Mouse (Mus musculus): ENCODE measurements at regions not wholly inside any gene's neighbourhood (a gene's known extent, or its start where the extent isn't known, plus 50 kb on each side); places are given as distances from the start of the nearest gene placed in this dataset.
A peak's percentile ranks its signal among the peaks of the same experiment; 100 is the strongest.

GRCm38 (mm10) chr3:21938071-21938848, 138.2 kb upstream of the Tbl1xr1 start:
- Histone ChIP-seq H3K9me3 (replicated peaks; ENCODE audit: control insufficient read depth, low read length) (no peaks in the 10 kb centered on the region), H3K36me3 (ENCODE audit: control insufficient read depth, insufficient read depth, low read length) (no peaks in the 10 kb centered on the region), H3K4me1 (ENCODE audit: control insufficient read depth, insufficient read depth, low read length) (peaks cover 22% of the 10 kb centered on the region), H3K4me2 (ENCODE audit: low read depth, low read length) (no peak overlapping the region), H3K27me3 (ENCODE audit: control insufficient read depth, insufficient read depth, low read length) (no peaks in the 10 kb centered on the region), H3K9ac (ENCODE audit: low read length) (no peak overlapping the region), H3K27ac (ENCODE audit: low read length) (peak overlapping the region; percentile 83), H3K4me3 (replicated peaks; ENCODE audit: low read length) (no peak overlapping the region)
- 54% methylated on average over 11 of the region's 11 CpGs for WGBS
- no peak for ATAC-seq (ENCODE audit: insufficient read depth, low FRiP score)

GRCm38 (mm10) chr3:21939738-21940137, 136.7 kb upstream of the Tbl1xr1 start:
- no peaks in the 10 kb centered on the region for H3K9me3 ChIP-seq (replicated peaks; ENCODE audit: control insufficient read depth, low read length)

GRCm38 (mm10) chr3:21941596-21941995, 134.9 kb upstream of the Tbl1xr1 start:
- no peak for ATAC-seq (ENCODE audit: insufficient read depth, low FRiP score)
- H3K4me3 ChIP-seq (replicated peaks; ENCODE audit: low read length): no peak overlapping the region
- WGBS: 77% methylated on average over 2 of the region's 2 CpGs
- H3K4me1 ChIP-seq (ENCODE audit: control insufficient read depth, insufficient read depth, low read length): peaks cover 3% of the 10 kb centered on the region
- no peaks in the 10 kb centered on the region for H3K9me3 ChIP-seq (replicated peaks; ENCODE audit: control insufficient read depth, low read length)
- H3K4me2 ChIP-seq (ENCODE audit: low read depth, low read length): no peak overlapping the region
- no peaks in the 10 kb centered on the region for H3K36me3 ChIP-seq (ENCODE audit: control insufficient read depth, insufficient read depth, low read length)
- no peak overlapping the region for H3K27ac ChIP-seq (ENCODE audit: low read length)
- H3K9ac ChIP-seq (ENCODE audit: low read length): no peak overlapping the region
- H3K27me3 ChIP-seq (ENCODE audit: control insufficient read depth, insufficient read depth, low read length): no peaks in the 10 kb centered on the region

More at GRCm38 (mm10) chr3:21939738-21940137, 136.7 kb upstream of the Tbl1xr1 start:
- no peak for ATAC-seq (ENCODE audit: insufficient read depth, low FRiP score)
- Histone ChIP-seq H3K27ac (ENCODE audit: low read length) (no peak overlapping the region), H3K9ac (ENCODE audit: low read length) (no peak overlapping the region), H3K4me1 (ENCODE audit: control insufficient read depth, insufficient read depth, low read length) (peaks cover 16% of the 10 kb centered on the region), H3K27me3 (ENCODE audit: control insufficient read depth, insufficient read depth, low read length) (no peaks in the 10 kb centered on the region), H3K36me3 (ENCODE audit: control insufficient read depth, insufficient read depth, low read length) (no peaks in the 10 kb centered on the region), H3K4me3 (replicated peaks; ENCODE audit: low read length) (no peak overlapping the region), H3K4me2 (ENCODE audit: low read depth, low read length) (no peak overlapping the region)
- WGBS: 86% methylated on average over 6 of the region's 6 CpGs

- no peaks in the 10 kb centered on the region for H3K36me3 ChIP-seq (ENCODE audit: control insufficient read depth, insufficient read depth, low read length)
- no peak overlapping the region for H3K4me2 ChIP-seq (ENCODE audit: low read depth, low read length)
- H3K27me3 ChIP-seq (ENCODE audit: control insufficient read depth, insufficient read depth, low read length): no peaks in the 10 kb centered on the region
- H3K9me3 ChIP-seq (replicated peaks; ENCODE audit: control insufficient read depth, low read length): no peaks in the 10 kb centered on the region
- no peak overlapping the region for H3K27ac ChIP-seq (ENCODE audit: low read length)
- no peaks in the 10 kb centered on the region for H3K4me1 ChIP-seq (ENCODE audit: control insufficient read depth, insufficient read depth, low read length)
- 88% methylated on average over 1 of the region's 1 CpGs for WGBS
- no peak for ATAC-seq (ENCODE audit: insufficient read depth, low FRiP score)
- H3K4me3 ChIP-seq (replicated peaks; ENCODE audit: low read length): no peak overlapping the region
- H3K9ac ChIP-seq (ENCODE audit: low read length): no peak overlapping the region
Observed at GRCm38 (mm10) chr3:21942912-21943311, 133.5 kb upstream of the Tbl1xr1 start.

GRCm38 (mm10) chr3:21945775-21946174, 130.7 kb upstream of the Tbl1xr1 start:
- Histone ChIP-seq H3K4me3 (replicated peaks; ENCODE audit: low read length) (no peak overlapping the region), H3K9me3 (replicated peaks; ENCODE audit: control insufficient read depth, low read length) (no peaks in the 10 kb centered on the region), H3K36me3 (ENCODE audit: control insufficient read depth, insufficient read depth, low read length) (no peaks in the 10 kb centered on the region), H3K9ac (ENCODE audit: low read length) (no peak overlapping the region), H3K4me2 (ENCODE audit: low read depth, low read length) (no peak overlapping the region), H3K27me3 (ENCODE audit: control insufficient read depth, insufficient read depth, low read length) (no peaks in the 10 kb centered on the region), H3K4me1 (ENCODE audit: control insufficient read depth, insufficient read depth, low read length) (no peaks in the 10 kb centered on the region), H3K27ac (ENCODE audit: low read length) (no peak overlapping the region)
- WGBS: 34% methylated on average over 4 of the region's 4 CpGs
- ATAC-seq (ENCODE audit: insufficient read depth, low FRiP score): no peak

- no peak for ATAC-seq (ENCODE audit: insufficient read depth, low FRiP score)
- H3K27ac ChIP-seq (ENCODE audit: low read length): no peak overlapping the region
- no peak overlapping the region for H3K4me2 ChIP-seq (ENCODE audit: low read depth, low read length)
- 0 out of 2 replicates have a peak, but pooled peaks cover 2% of the 10 kb centered on the region for H3K4me1 ChIP-seq (ENCODE audit: control insufficient read depth, insufficient read depth, low read length)
- H3K36me3 ChIP-seq (ENCODE audit: control insufficient read depth, insufficient read depth, low read length): no peaks in the 10 kb centered on the region
- no peak overlapping the region for H3K4me3 ChIP-seq (replicated peaks; ENCODE audit: low read length)
- no peaks in the 10 kb centered on the region for H3K9me3 ChIP-seq (replicated peaks; ENCODE audit: control insufficient read depth, low read length)
- 45% methylated on average over 3 of the region's 3 CpGs for WGBS
- H3K27me3 ChIP-seq (ENCODE audit: control insufficient read depth, insufficient read depth, low read length): no peaks in the 10 kb centered on the region
- no peak overlapping the region for H3K9ac ChIP-seq (ENCODE audit: low read length)
Observed at GRCm38 (mm10) chr3:21947320-21948073, 129.0 kb upstream of the Tbl1xr1 start.

- no peak overlapping the region for H3K4me3 ChIP-seq (replicated peaks; ENCODE audit: low read length)
- H3K27me3 ChIP-seq (ENCODE audit: control insufficient read depth, insufficient read depth, low read length): no peaks in the 10 kb centered on the region
- no peaks in the 10 kb centered on the region for H3K9me3 ChIP-seq (replicated peaks; ENCODE audit: control insufficient read depth, low read length)
- WGBS: 80% methylated on average over 4 of the region's 4 CpGs
- peaks cover 9% of the 10 kb centered on the region for H3K4me1 ChIP-seq (ENCODE audit: control insufficient read depth, insufficient read depth, low read length)
- ATAC-seq (ENCODE audit: insufficient read depth, low FRiP score): no peak
- no peaks in the 10 kb centered on the region for H3K36me3 ChIP-seq (ENCODE audit: control insufficient read depth, insufficient read depth, low read length)
- H3K27ac ChIP-seq (ENCODE audit: low read length): no peak overlapping the region
- no peak overlapping the region for H3K9ac ChIP-seq (ENCODE audit: low read length)
- no peak overlapping the region for H3K4me2 ChIP-seq (ENCODE audit: low read depth, low read length)
Observed at GRCm38 (mm10) chr3:21948074-21948659, 128.3 kb upstream of the Tbl1xr1 start.

GRCm38 (mm10) chr3:21949459-21949858, 127.0 kb upstream of the Tbl1xr1 start:
- H3K9me3 ChIP-seq (replicated peaks; ENCODE audit: control insufficient read depth, low read length): no peaks in the 10 kb centered on the region
- no peak overlapping the region for H3K9ac ChIP-seq (ENCODE audit: low read length)
- no peak overlapping the region for H3K27ac ChIP-seq (ENCODE audit: low read length)
- no peaks in the 10 kb centered on the region for H3K27me3 ChIP-seq (ENCODE audit: control insufficient read depth, insufficient read depth, low read length)
- ATAC-seq (ENCODE audit: insufficient read depth, low FRiP score): no peak
- no peak overlapping the region for H3K4me3 ChIP-seq (replicated peaks; ENCODE audit: low read length)
- H3K36me3 ChIP-seq (ENCODE audit: control insufficient read depth, insufficient read depth, low read length): no peaks in the 10 kb centered on the region
- H3K4me1 ChIP-seq (ENCODE audit: control insufficient read depth, insufficient read depth, low read length): peaks cover 10% of the 10 kb centered on the region
- H3K4me2 ChIP-seq (ENCODE audit: low read depth, low read length): no peak overlapping the region
- WGBS: 78% methylated on average over 2 of the region's 2 CpGs

GRCm38 (mm10) chr3:21950571-21950970, 125.9 kb upstream of the Tbl1xr1 start:
- 55% methylated on average over 5 of the region's 5 CpGs for WGBS
- Histone ChIP-seq H3K4me2 (ENCODE audit: low read depth, low read length) (no peak overlapping the region), H3K27ac (ENCODE audit: low read length) (no peak overlapping the region), H3K27me3 (ENCODE audit: control insufficient read depth, insufficient read depth, low read length) (no peaks in the 10 kb centered on the region), H3K9me3 (replicated peaks; ENCODE audit: control insufficient read depth, low read length) (no peaks in the 10 kb centered on the region), H3K36me3 (ENCODE audit: control insufficient read depth, insufficient read depth, low read length) (no peaks in the 10 kb centered on the region), H3K9ac (ENCODE audit: low read length) (no peak overlapping the region), H3K4me1 (ENCODE audit: control insufficient read depth, insufficient read depth, low read length) (peaks cover 10% of the 10 kb centered on the region), H3K4me3 (replicated peaks; ENCODE audit: low read length) (no peak overlapping the region)
- ATAC-seq (ENCODE audit: insufficient read depth, low FRiP score): no peak

Data from stomach, embryonic 16.5 days (tissue).